Mouse (Mus musculus) T-helper 1 cell (primary cell): ENCODE measurements around the gene Otoa.

Experiments
- in situ Hi-C: fragments of 300-600 bp; cut with MboI, MseI; formaldehyde crosslinking; loops from one replicate; pipeline ENCODE4 v1.15.1; 2025; ENCODE audit warnings: high pct_unique_total_duplicates

Gene Otoa

DNA sequence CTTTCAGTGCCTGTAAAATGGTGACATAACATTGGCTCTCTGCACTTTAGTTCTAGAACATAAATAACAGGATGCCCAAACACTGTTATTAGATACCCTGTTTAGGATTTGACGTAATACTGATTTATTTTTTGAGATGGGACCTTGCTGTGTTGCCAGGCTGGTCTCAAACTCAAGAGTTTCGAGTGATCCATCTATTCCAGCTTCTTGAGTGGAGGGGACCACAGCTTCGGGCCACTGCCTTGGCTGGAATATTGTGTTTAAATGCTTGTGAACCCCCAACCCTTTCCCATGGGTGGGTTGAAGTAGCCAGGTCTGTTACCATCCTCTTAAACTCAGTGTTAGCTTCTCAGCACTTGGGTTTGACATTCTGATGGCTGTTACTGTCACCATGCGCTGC lies at the start of gene Otoa:
TSS of gene Otoa (plus strand) at position 301 of the 400 bp plus-strand sequence.
- in situ Hi-C loops: no loop called here

DNA sequence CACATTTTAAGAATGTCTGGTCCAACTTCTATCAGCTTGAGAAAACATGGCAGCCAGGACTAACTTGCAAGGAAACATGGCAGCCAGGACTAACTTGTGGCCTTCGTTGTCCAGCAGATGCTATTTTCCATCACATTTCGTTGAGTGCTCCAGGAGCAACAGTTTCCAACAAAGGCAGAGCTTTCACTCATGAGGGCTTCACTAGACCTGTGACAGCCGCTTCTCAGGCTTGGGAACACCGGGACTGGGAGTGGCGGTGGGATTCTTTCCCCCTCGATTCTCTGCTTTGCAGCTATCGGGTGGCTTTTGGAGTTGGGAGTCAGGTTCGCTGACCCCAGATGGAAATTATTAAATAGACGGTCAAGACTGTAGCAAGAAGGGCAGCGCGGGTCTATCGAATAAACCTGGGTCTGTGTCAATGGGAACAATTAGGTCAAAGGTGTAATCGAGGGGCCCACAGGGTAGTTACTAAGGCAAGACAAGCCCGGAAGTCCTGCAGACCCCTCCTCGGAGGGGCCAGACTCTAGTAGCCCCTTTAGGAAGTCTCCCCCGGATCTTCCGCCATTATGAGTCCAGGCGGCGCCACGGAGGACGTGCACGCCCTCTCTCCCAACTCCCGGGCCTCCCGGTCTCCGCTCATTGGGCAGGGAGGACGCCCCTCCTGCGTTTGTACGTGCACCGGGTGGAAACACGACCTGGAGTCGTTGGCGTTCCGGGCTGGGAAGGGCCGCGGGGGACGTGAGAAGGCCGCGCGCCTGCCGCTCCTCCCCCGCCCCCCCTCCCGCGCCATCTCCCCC lies 47.4 kb upstream of the Otoa start, which contains the start of gene Mettl9:
TSS of gene Mettl9 (plus strand) at position 590 of the 797 bp plus-strand sequence.
- in situ Hi-C loops: loop anchor here (5.0 kb wide), 1 partner anchor 197 kb away; no protein-coding TSS in a partner anchor

DNA sequence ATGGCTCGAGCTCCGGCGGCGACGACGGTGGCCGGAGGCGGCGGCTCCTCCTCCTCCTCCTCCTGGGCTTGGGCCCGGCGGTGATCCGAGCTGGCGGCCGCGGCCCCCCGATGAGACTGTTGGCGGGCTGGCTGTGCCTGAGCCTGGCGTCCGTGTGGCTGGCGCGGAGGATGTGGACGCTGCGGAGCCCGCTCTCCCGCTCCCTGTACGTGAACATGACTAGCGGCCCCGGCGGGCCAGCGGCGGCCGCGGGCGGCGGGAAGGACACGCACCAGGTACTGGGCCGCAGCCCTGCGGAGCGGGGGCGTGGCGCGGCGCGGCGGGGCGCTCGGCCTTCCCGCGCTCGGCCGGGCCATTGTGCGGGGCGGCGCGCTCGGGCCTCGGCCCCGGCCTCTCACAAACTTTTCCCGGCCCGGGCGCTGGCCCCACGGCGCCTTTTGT lies 46.7 kb upstream of the Otoa start:
- in situ Hi-C loops: loop anchor here (5.0 kb wide), 1 partner anchor 197 kb away; no protein-coding TSS in a partner anchor

DNA sequence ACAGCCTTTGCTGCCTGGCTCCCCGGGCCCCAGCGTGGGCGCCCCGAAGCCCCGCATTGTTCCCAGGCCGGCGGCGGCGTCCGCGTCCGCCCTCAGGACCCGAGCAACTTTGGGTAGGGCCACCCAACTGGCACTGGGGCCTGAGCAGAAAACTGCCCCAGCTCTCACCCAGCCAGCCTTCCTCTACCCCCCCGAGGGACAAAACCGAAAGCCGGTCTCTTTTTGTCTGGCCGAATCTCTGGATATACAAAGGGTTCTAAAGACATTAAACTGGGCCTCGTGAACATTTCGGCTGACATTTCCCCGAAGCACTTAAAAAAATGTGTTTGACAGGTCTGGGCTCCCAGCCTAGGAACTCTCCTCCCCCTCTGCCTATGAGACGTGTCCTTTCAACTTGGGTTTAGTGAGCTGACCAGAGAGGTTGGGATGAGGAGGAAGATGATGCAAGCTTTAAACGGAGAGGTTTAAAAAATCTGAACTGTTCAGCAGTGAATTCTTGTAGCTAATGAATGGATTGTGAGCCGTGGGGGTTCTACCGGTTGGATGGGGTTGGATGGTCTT lies 46.2 kb upstream of the Otoa start:
- in situ Hi-C loops: no loop called here

DNA sequence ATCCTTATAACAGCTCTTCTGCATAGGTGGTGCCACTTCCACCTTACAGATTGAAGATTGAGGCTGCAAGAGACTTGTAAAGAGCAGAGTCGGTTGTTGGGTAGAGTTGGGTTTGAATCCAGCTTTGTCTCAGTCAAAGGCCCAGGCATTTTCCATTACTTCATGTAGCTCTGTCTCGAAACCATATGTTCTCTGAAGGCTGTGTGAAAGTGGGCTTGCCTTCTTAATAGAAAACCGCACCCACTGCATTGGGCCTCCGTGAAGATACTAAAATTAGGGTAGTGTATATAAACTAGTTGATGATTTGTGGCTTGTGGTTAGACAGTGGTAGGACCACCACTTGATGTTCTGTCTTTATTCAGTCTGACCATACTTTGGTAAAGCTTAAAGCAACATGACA lies 40.9 kb upstream of the Otoa start:
- in situ Hi-C loops: no loop called here

DNA sequence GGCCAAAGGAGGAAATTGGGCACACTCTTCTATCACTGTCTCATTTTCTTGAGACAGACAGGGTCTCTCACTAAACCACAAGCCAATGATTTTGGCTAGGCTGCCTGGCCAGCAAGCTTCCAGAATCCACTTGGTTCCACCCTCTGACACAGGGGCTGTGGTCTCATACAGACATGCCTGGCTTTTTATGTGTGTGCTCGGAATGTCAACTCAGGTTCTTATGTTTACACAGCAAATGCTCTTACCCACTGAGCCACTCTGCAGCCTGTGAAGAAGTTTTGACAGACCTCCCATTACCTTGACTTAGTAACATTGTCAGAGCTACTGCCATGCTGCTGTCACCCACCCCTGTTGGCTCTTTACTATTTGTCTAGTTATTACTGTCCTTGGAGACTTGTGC lies 39.5 kb upstream of the Otoa start:
- in situ Hi-C loops: no loop called here

DNA sequence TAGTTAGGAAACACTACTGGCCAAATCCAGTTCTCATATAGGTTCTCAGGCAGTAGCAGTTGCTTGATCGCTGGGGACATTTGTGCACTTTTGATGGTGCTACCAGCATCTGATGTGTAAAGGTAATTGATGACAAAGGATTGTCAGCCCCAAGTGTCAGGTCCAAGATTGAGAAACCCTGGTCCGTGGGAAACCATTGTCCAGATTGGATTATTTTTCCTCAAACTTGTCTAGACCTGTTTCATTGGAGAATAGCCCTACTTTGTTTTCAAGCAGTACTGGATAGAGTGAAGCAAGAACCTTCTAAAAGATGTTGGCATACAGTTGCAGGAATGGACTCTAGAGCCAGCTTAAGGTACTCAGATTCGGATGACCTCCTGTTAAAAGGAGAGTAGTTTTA lies 38.4 kb upstream of the Otoa start:
- in situ Hi-C loops: no loop called here

DNA sequence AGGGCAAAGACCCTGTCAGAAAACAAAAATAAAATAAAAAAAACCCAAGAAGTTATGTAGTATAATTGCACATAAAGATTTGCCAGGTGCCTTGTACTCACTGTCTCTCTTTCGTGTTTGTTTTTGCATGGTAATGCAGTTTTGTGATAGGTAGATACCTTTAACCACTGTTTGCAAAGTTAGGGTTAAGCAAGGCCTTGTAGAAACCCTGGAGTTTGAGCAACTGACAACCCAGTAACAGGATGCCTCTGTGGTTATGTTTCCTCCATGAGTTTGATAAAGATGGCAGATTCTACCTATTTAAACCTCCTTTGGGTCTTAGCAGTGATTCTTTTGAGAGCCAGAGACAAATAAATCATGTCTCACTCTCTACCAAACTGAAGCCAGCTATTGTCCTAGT lies 37.9 kb upstream of the Otoa start:
- in situ Hi-C loops: no loop called here

DNA sequence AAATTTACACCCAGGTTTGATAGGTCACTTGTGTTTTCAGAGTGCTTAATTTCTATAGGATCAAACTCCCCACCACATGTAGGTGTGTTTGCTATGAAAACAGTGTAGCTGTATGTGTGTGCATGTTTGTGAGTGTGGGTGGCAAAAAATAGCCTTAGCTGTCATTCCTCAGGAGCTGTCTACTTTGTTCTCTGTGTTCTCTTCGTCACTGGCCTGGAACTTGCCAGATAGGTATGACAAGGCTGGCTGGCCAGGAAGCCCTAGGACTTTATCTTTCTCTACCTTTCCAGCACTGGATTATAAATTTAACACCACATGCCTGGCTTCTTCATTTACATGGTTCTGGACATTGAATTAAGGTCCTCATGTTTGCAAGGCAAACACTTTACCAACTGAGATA lies 37.2 kb upstream of the Otoa start:
- in situ Hi-C loops: no loop called here

DNA sequence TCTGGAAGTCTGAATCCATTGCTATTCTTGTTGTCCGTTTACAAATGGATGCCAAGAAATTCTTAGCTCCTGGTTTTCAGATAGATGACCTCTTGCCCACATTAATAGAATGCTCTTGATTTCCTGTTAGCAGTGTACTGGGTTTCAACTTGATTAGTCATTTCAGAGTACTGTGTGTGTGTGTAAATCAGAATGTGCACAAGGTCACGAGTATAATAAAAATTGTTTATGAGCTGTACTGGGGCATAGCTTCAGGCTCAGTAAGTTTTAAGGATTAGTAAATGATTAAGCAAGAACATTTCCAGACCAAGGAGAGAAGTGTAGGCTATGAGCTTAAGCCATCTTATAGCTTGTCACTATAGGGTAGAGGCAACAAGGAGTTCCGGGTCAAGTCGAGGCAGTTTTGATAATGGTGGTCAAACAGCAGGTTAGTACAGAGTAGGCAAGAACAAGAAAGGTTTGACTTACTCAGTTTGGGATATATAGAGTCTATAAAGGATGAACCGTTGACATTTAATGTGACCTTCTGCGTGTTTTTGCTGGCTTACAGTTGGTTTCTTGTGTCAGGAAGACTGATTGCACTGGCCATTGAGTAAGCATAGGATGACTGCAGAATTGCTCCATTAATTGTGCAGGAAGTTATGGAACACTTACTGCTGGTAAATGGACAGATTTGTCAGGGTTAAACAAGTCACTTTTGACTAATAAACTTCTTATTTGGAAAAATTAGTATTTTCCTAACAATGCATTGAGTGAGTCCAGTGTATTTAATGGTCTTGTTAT lies 35.6 kb upstream of the Otoa start:
- in situ Hi-C loops: no loop called here

DNA sequence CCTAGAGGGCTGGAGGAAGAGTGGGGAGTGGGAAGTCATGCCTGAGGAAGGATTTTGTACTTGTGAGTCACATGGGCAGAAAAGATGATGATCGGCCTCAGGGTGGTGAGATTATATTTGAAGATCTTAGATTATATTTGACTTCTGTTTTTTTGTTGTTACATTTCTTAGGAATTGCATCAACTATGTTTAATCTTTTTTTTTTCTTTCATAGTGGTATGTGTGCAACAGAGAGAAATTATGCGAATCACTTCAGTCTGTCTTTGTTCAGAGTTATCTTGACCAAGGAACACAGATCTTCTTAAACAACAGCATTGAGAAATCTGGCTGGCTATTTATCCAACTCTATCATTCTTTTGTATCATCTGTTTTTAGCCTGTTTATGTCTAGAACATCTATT lies 33.8 kb upstream of the Otoa start:
- in situ Hi-C loops: no loop called here

DNA sequence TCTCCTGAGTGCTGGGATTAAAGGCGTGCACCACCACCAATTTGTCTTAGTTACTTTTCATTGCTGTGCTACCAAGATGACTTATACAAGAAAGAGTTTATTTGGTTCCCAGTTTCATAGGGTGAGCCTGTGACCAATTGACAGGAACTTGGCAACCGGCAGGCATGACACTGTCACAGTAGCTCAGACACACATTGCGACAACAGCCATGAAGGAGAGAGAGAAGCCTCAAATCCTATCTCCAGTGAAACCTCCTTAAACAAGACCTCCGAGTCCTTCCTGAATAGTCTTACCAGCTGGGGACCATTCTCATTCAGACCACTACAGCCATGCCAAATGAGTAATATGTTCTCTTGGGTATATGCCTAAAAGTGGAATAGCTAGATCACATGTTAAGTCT lies 28.4 kb upstream of the Otoa start:
- in situ Hi-C loops: no loop called here

DNA sequence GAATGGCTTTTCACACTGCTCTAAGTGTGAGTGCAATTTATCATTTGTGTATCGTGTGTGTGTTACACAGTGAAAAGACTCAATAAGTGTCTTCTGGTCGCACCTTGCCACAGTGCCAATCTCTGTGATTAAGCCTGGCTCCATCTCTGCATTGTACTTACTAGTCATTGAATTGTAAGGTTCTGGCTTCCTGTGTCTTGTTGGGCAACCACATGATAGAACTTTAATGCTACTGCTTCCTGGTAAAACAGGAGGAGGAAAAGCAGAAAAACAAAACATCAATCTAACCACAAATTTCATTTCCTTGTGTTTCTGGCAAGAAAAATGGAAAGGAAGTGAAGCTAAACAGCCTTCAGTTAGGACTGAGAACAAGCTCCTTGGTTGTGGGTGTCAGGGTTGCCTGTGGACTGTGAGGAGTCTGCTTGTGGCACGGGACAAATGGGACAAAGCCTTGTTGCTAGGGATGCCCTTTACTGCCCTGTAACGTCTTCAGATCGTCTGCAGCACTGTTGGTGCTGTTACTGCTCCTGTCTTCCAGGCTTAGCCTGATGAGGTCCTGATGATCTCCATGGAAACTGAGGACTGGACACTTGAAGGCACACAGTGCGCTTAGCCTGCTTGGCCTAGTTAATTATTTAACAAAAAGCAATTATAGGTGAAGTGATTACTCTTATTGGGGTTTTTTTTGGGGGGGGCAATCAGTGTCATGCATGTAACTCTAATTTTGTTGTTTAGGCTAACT lies 21.8 kb upstream of the Otoa start:
- in situ Hi-C loops: no loop called here

DNA sequence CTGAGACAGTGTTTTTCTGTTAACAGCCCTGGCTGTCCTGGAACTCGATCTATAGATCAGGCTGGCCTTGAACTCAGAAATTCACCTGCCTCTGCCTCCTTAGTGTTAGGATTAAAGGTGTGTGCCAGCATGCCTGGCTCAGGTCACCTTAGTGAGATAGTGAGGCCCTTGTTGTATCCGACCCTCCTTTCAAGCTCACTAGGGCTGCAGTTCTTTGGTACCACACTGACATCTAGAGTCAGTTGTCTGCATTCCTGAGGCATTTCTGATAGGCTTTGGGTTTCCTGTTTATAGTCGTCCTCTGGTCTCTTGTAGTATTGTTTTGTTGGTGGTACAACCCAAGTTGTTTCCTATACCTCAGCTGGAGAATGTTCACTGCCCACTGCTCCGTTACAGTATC lies 17.1 kb upstream of the Otoa start:
- in situ Hi-C loops: no loop called here

DNA sequence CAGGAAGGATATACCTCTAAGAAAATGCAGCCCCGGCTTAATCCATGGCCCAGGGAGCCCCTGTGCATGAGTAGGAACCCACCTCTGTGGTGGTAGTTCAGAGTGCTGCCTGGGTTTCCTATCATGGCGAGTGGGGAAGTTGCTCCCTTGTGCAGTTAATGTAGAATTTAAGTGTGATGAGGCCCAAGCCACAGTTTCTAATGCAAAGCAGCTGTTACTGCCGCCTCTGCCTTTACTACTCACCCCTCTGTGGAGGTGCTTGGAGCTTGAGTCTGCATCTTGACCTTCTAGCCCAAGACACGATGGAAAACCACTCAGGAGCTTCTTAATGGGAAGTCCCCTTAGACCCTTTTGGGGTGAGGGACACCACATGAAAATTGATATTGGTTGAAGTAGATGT lies 10.2 kb upstream of the Otoa start:
- in situ Hi-C loops: no loop called here

DNA sequence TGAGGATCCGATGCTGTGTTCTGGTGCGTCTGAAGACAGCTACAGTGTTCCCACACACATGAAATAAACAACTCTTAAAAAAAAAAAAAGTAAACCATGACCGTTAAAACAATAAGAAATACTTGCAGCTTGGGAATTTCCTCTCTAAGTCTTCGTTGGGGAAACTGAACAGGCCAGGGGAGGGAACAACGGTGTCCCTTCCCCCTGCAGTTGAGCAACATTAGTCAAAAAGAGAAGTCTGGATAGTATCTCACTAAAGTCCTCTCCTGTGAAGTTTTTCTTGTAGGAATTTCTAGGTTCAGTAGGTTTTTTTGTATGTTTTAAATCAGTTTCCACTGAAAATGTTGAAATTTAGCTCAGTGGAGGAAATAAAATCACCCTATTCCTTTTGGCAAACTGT lies 8.9 kb upstream of the Otoa start:
- in situ Hi-C loops: no loop called here

DNA sequence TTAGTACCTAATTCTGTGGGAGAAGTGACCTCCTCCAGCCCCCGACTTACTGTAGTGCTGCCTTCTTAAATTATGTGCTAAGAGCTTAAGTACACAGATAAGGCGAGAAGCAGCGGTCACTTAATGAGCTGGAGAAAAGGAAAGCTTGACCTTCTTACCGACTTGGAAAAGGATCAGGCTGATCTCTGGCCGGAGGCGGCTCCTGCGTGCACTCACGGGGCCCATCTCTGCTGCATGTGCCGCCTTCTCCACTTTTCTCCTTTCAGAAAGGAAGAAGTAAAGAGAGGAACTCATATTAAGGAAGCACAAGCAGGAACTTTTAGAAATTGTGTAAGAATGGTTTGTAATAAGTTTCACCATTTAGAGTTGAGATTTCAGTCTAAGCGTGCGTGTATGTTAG lies 7.2 kb upstream of the Otoa start, which contains the start of gene Igsf6:
TSS of gene Igsf6 (minus strand) at position 292 of the 400 bp plus-strand sequence.
- in situ Hi-C loops: no loop called here

DNA sequence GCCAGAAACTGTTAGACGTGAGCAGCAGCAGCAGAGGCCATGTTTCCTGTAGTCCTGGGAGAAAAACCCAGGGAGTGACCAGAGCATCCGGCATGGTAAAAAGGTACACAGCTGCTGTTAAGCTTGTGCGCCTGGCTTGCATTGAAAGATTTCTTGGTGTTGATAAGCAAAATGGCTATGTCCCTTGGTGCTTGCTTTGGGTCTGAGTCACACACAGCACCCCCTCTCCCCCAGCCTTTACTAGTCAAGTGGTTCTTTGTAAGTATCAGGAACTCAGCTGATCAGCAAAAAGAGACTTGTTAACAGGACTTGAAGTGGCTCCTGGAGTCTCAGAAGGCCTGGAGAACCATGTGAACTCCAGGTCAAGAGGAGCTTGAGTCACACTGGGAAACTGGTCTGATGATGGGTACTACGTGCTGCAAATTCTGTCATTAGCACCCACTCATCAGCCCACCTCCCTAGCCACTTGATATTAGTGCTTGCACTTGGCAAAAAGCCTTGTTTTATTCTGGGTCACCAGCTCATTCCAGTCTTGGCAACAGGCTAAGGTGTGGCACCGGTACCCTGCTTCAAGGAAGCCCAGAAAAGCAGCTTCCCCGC lies 6.5 kb upstream of the Otoa start:
- in situ Hi-C loops: no loop called here

DNA sequence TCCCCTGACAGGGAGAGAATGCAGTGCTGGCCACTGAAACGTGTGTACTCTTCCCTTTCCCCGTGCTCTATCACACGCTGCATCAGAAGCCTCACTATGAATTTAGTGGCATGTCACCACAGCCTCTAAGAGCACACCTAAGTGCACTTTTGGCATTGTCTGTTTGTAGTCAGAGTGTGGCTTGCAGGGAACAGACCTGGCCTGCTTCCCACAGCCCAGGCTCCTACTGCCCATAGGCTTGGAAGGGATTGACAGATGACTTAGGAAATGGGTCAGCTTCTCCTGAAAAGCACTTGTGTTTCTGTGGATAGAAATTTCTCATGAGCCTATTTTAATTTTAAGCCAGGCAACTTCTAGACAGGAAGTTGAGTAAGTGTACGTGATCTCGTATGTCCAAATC lies 6.0 kb upstream of the Otoa start:
- in situ Hi-C loops: no loop called here

DNA sequence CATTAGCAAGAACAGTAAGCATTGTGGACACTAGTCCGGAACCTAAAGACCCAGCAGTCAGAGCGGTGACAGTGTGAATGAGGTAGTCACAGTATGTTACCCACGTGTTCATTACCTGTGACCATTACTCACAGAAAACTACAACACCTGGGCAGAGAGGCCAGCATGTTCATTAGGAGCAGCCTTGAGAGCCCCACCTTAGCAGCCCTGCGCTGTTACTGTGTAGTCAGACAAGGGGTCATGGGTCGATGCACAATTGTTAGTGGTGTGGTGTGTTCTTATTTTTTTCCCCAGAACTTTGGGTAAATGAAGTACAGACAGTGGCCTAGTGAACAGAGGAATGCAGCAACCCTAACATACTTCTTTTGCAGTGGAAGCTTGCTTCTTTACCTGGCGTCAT lies 4.1 kb upstream of the Otoa start:
- in situ Hi-C loops: no loop called here

DNA sequence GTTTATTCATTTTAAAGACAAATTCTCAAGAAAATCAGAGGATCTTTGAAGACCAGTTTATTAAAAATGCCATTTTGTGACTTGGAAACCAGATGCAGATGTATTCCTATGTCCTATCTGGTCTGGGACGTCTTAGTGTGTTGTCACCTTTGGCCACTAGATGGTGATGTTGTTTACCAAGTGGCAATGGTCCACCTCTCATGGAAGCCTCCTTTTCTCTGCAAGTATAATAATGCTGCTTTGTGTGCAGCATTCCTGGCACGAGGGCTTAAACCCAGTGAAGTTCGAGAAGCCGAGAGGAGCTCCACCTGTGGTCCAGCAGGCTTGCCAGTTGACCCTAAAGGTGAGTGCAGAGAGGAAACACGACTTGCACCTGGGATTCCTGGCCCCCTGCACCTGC lies 3.6 kb upstream of the Otoa start:
- in situ Hi-C loops: no loop called here
